Mouse (Mus musculus): ENCODE data around the gene Faf1.

GRCm38 (mm10) chr4:109743984-109744383, 67.6 kb downstream of the Faf1 start:
- TF ChIP-seq POLR2A (IDR thresholded peaks at IDR 0.05; ENCODE audit: insufficient read depth, low read length) (no peak), CTCF (IDR thresholded peaks at IDR 0.05; ENCODE audit: low read depth, low read length) (no peak)

Data from ES-Bruce4 (cell line).